Mouse (Mus musculus) kidney, postnatal 4 days (tissue): ENCODE measurements around the gene Farp2.
A peak's percentile ranks its signal among the peaks of the same experiment; 100 is the strongest.
"Not testable (repeated sequence)": the region's sequence is repeated elsewhere in the genome, so short reads cannot be mapped to it uniquely, and the experiment has no call there.

Experiments used
- DNase-seq, 2 experiments: peaks; one replicate each; pipeline ENCODE4 v3.0.0; 2021; ENCODE audit warnings: mixed read lengths in 2 of 2

Gene Farp2

DNA sequence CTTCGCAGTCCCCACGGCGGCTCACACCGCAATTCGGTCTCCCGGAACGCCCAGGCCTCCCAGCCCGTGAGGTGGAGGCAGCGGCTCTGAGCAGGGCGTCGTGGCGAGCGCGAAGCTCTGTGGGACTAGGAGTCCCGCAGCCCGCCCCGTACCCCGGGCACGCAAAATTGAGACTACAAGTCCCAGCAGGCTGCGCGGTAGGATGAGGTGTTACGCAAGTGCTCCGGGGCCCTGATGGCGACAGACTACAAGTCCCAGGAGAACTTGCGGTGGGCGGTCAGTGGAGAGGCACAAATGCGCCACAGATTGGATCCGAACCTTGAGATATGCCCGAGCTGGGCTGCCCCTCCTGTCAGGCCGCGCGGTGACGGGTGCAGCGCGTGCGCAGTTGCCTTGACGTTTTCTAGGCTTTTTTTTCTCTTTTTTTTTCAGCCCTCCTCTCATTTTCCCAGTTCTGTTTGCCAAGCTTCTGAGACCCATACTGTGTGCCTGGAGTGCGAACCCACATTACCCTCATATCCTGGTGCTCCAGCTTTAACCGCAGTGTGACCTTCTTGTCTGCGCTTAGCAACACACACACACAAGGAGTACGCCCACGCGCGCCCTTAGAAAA lies 123.8 kb downstream of the Farp2 start:
- peak; percentile 98 to 99 for DNase-seq

DNA sequence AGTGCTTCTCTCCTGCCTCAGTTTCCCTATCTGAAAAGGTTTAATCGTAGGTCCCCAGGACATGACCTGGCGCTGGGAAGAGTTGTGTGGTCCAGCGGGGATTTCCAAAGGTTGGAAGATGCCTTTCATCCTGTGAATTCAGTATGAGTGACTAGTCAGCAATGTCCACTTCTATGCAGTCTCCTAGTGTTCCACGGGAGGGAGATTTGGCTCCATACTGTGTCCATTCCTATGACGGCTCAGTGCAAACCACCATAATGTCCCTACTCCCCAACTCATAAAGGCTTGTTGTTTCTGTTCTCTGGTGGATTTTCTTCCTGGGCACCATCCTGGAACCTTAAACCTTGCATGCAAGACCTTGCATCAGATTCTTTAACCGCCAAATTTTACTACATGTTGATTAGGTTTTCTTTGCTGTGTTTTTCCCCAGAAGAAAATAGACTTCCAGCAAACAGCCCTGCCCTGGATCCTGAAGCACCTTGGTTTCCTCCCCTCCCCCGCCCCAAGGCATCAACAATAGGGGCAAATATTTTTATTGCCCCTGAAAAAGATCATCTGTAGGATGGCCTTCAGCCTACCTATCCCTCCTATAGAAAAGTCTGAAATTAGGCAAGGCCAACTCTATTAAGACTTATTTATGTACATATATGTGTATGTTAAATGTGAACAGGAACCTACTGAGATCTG lies 124.5 kb downstream of the Farp2 start:
- no peak for DNase-seq

DNA sequence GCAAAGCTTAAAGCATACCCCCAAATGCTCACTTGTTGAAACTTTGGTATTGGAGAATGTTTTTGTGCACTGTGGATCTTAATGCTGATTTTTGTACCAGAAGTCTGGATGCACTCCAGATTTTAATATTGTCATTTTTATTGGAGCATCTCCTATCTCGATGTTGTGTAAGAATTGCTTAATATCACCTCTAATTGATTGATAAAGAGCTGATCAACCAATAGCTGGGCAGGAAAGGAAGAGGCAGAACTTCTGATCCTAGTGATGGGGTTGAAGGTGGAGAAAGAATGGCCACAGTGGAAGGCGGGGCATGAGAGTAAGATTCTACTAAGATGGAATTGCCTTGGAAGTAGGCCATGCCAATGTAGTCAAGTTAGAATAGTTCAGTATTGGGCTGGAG lies 130.1 kb downstream of the Farp2 start:
- no peak for DNase-seq

DNA sequence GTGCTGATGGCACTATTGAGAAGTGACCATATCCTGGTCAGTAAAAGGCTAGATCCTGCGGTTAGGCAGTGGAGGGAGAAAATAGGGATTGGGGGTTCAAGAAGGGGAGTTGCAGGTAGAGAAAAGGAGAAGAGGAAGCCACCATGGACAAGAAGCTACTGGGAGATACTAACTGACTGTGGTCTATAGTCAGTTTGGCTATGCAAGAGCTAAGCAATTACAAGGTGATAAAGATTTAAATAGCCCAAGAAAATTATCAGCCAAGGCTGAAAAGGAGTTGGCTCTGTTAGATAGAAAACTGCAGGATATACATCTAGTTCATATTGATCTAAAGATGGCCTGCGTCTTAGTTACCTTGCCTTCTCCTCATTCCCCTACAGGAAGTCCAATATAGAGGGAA lies 130.8 kb downstream of the Farp2 start:
- DNase-seq, result no peak

DNA sequence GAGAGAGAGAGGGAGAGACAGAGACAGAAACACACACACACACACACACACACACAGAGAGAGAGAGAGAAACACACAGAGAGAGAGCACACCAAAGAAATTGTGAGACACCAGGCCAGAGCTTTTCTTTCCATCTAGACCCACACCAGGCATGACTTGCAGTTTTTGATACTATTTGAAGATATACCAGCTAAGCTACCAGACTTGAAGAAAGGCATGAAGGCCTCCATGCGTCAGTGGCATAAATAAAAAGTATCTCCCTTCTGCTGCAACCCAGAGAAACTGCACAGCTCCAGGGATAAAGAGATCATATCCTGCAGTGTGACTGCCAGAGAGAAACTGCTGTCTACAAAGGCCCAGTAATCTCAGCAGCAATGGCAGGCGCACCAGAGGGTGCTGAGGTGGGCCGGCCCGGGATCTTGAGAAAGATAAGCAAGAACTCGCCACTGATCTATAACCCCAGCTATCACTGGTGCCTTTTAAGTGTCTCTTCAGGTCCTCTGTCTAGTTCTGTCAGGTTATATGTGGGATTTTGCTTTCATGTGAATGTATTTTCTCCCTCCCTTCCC lies 137.8 kb downstream of the Farp2 start:
- no peak for DNase-seq

DNA sequence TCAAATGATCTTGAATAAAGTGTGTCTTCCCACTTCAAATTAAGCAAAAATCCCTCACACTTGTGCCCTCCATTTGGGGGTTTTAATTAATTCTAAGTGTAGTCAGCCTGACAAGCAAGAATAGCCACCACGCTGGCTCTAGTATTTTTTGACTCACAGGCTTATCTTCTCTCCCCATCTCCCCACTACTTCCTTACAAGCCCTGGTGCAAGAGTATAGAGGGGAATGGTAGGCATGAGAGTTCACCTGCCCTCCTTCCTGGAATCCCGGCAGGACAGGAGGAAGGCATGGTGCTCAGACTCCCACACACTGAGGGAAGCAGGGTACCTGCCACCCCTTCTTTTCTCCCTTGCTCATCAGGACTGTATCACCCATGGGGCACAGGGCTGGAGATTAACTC lies 142.4 kb downstream of the Farp2 start:
- no peak for DNase-seq

DNA sequence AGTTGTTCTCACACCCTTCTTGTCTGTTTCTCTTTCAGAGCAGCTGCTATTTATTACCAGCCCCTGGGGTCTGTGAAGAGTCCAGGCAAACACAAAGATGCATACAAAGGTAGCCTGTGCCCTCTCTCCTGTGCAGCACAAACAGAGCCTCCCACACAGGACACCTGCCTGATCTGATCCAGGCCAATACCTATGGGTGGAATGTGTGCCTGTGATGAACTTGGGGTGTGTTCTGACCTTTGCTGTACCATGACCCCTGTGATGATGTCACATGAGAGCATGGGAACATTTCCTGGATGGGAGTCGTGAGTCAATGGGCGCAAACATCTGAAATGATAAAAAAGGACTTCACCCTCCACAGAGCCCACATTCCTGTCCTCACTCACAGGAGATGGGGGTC lies 142.9 kb downstream of the Farp2 start:
- DNase-seq, result no peak

DNA sequence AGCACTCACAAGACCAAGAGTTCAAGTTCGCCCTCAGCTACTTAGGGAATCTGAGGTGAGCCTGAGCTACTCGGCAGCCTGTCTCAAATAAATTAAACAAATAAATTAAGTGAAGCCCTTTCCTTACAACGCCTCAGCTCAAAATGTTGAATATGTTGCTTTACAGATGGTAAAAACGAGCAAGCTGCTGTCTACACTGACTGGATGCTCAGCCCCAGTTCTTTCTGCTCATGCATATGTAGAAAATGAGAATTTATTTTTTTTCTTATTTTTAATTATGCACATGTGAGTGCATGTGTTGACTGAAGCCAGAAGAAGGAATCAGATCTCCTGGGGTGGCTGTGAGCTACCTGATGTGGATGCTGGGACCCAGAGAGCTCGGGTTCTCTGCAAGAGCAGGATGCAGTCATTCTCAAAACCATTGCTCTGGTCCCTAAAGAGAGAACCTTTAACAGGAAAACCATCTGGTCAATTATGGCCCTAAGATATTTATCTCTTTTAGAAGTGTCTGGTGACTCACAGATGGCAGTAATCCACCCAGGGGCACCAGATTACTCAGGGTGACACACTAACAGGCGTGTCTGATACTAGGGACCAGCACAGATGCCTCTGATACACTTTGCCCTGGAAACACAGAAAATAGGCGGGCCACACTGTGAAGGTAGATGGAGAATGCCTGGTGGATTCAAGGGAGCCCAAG lies 144.6 kb downstream of the Farp2 start:
- no peak for DNase-seq

DNA sequence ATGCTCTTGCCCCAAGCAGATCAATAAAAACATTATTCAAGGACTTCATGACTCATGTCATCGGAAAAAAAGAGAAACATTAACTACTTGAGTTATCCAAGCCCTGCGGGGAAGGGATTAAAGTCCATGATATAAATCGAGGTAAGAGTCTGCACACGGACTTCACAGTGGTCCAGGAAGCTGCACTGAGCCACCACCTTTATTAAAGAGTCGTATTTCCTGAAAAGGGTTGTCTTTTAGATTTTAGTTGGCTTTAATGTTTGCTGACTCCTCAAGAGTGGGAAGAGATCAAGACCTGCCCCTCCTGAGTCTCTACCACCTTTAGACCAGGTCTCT lies 145.1 kb downstream of the Farp2 start:
- DNase-seq, result no peak

DNA sequence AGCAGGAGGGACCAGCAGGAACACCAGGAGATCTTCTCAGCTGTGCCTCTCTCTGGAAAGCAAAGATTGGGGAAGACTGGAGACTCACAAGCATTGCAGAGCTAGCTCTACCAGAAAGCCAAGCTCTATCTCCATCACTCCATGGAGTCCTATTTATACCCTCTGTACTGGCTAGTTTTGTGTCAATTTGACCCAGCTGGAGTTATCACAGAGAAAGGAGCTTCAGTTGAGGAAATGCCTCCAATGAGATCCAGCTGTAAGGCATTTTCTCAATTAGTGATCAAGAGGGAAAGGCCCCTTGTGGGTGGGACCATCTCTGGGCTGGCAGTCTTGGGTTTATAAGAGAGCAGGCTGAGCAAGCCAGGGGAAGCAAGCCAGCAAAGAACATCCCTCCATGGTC lies 146.7 kb downstream of the Farp2 start, which contains the start of gene Stk25:
Stk25 (minus strand) TSS at position 101 of the 400 bp plus-strand sequence.
- not testable (repeated sequence) for DNase-seq

DNA sequence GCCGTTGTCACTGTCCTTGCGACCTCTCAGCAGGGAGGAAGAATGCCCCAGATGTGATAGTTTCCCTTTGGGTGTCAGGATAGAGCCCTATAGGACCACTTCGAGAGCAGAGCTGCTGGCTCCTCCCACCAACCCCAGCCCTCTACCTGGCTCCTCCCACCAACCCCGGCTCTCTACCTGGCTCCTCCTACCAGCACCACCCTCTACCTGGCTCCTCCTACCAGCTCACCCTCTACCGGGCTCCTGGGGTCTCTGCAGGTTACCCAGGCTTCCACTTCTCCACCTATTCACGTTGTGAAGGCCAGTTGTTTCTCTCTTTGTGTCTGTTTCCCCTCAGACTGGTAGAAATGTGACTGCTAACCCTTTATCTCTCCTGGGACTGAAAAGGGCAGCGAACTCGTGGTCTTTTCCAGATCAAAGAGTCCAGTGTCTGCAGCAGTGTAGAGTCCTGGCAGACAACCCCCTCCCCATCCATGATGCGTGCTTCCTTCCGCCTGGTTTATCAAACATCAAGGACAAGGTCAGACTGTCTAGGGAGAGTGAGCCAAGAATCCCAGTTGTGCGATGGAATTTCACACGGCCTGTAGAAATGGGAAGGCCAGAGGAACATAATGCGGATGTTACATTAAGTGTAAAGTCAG lies 156.0 kb downstream of the Farp2 start:
- peak; percentile 59 to 73 for DNase-seq

DNA sequence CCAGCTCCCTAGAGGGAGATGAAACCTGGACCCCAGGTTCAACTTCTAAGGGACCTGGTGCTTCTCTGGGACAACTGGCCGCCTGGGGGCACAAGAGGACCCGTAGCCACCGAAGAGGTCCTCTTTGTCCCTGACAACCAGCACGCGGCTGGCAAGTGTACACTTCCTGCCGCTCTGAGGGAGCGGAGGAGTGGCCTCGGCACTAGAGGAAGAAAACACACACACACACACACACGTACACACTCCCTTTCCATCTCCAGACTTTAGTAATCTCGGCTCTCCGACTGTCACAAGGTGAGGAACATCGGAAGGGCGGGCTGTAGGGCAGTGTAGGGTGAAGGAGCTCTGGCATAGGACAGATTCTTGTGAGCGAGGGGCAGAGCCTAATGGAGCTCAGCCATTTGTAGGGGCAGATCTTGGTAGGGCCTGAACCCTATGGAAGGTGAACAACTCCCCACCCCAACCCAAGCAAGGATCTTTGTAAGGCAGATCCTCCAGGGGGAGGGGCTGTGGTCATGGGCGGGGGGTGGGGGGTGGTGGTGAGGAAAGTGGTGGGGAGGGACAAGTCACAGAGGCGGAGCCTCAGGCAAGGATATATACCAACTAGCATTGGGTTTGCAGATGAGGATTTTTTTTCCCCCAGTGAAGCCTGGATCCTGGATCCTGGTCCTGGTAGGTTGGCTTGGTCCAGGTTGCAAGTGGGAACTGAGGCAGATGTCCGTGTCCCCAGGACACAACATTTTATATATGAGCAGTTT lies 157.1 kb downstream of the Farp2 start:
- DNase-seq, result peak; percentile 90 to 95

DNA sequence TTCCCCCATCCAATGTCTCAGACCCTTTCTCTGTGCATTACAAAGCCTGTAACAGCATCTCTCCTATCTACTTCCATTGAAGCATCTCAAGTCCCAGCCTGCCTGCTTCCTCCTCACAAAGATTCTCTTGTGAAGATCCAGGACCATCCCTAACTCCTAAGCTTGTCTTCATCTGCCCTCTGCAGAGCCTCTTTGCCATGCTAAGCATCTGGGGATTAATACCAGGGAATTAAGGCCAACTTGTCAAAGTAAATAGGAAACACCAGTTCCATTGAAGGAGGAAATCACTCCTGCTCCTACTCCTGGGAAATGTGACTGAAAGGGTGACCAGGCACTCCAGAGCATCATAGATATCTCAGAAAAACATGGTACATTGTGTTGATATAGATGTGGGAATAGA lies 158.1 kb downstream of the Farp2 start:
- DNase-seq, result no peak
